Mouse (Mus musculus): ENCODE measurements around the gene Uimc1.
"Not testable (repeated sequence)": the region's sequence is repeated elsewhere in the genome, so short reads cannot be mapped to it uniquely, and the experiment has no call there.

Uimc1 gene

DNA sequence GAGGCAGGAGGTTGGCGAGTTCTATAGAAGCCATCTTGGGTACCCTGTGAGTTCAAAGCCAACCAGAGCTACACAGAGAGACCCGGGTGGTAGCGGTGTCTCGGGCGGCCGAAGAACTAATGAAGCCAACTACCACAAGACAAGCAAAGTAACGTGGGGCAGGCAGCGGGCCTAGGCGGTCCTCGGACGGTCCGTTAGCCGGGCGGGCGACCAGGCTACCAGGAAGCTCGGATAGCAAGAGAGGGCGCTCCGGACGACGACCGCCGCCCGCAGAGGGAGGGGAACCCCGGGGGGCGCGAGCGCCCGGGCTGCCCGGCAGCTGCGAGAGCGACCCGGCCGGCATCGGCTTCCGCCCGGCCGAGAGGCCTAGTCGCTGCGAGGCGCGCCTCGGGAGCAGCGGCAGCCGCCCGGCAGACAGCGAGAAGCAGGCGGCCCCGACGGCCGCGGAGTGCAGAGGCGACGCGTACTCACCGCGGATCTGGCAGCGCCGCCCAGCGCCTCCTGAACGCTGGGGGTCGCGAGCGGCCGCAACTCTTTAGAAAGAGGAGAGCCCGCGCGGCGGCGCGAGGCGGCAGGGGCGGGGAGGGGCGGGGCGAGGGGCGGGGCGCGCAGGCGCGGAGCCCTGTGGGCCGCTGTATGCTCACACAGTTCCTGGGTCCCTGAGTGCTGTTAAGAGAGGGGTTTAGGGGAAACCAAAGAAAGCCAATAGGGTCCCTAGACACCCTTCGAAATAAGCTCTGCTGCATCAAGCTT lies at the start of gene Uimc1:
Gene Uimc1, minus strand, starts transcription at position 575 of the 753 bp plus-strand sequence.
- DNase-seq (ENCODE audit: low spot score): peak; percentile 79

DNA sequence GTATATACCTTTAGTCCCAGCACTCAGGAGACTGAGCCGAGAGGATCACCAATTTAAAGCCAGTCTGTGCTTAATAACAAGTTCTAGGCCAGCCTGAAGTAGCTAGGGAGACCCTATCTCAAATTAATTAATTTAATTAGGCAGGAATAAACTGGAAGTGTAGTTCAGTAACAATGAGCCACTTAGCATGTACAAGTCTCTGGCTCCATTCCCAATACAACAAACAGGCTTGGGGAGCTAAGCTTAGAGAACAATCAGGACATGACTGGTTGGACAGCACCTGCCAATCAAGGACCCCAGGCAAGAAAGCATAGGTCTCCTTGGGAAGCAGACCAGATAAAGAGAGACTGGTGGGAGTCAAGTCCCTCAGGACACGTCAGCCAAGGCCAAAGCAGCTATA lies 40.2 kb upstream of the Uimc1 start:
- DNase-seq (ENCODE audit: low spot score): no peak

DNA sequence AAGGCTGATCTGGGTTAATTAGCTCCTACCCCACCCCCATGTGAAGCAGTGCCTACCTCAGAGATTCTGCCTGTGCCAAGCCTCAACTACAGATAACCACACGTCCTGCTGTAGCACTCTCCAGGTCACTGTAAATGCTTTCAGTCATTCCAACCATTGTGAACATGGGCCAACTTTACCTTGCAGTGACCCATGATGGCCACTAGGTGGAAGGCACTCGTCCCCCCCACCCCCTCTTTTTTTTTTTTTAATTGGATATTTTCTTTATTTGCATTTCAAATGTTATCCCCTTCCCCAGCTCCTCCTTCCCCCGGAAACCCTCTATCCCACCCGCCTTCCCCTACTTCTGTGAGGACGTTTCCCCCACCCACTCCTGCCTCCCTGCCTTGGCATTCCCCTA lies 35.3 kb upstream of the Uimc1 start:
- peak; percentile 39 for DNase-seq (ENCODE audit: low spot score)

DNA sequence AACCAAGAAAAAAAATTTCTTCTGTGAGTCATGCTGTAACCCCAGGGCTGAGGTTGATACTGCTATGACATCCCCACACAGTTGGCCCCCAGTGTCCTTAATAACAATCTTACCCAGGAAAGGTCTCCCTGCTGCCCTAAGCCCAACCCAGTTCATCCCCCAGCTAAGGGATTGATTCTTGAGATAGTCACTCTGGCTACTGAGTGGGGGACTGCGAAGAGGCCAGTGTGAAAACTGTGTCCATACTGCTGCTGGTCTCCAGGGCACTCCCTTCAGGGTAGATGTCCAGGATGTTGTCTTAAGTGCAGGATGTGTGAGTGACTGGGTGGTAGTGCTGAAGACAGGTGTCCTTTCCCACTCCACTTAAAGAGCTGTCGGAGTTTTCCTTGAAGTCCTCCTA lies 33.3 kb upstream of the Uimc1 start, which contains the start of gene Gm17617:
Gene Gm17617, minus strand, starts transcription at position 101 of the 400 bp plus-strand sequence.
- no peak for DNase-seq (ENCODE audit: low spot score)

DNA sequence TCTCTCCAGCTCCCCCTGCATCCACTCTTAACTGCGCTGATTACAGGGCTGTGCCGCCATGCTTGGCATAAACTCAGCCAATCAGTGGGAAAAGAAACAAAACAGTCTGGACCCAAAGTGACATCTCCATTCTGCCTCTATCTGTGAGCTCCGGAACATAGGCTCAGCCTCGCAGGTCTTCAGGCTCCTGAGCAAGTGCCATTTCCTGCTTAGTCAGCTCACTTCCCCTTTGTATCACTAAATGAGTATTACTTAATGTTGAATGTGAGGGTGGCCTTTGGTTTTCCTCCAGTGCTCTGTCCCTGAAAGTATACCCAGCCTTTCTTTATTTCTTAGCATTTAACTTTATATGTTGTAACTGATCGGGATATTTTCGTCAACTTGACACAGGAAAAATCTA lies 24.8 kb upstream of the Uimc1 start:
- DNase-seq (ENCODE audit: low spot score): no peak

DNA sequence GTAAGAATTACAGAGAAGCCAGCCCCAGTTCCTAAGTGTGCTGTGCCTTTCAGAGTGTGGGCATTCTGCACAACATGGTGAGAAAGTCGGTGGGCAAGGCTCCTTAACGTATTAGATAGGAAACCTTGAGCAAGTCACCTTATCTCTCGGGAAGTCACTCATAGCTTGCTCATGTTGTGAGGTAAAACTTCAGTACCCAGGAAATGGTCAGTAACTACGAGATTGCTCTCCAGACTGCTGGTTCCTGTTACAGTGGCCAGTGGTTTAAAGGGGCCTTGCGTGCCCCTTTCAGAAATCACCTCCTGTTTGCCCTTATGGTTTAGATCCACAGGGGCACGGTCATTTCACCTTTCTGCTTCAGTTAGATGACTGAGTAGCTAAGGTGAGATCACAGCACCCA lies 14.3 kb upstream of the Uimc1 start:
- no peak for DNase-seq (ENCODE audit: low spot score)

DNA sequence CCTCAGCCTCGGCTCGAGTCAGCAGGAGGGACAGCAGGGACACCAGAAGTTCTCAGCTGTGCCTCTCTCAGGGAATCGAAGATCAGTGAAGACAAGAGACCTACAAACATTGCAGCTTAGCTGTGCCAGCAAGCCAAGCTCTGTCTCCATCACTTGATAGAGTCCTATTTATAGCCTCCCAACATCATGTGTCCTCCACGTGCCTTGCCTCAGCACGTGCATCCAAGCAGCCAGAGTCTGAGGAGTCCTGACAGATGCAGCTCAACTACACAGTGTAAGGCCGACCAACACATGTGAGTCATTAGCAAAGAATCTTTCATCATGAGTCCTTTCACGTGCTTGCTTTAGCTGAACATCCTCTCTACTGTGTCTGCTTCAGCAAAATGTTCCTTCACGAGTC lies 7.6 kb upstream of the Uimc1 start:
- no peak for DNase-seq (ENCODE audit: low spot score)

DNA sequence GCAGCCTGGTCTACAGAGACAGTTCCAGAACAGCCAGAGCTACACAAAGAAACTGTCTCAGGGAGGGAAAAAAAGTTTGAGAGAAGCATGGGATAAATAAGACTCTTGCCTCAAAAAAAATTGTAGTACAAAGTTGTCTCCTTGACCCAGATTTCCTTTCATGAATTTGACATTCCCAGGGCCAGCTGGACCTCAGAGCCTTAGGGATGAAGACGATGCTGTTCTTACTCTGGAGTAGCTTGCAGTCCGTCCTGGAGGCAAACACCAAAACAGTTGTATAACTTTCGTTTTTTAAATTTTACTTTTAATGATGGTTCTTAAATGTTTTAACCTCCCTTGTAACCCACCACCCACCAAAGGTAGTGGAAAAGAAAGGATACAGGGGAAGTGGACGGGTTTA lies 7.0 kb upstream of the Uimc1 start:
- no peak for DNase-seq (ENCODE audit: low spot score)

DNA sequence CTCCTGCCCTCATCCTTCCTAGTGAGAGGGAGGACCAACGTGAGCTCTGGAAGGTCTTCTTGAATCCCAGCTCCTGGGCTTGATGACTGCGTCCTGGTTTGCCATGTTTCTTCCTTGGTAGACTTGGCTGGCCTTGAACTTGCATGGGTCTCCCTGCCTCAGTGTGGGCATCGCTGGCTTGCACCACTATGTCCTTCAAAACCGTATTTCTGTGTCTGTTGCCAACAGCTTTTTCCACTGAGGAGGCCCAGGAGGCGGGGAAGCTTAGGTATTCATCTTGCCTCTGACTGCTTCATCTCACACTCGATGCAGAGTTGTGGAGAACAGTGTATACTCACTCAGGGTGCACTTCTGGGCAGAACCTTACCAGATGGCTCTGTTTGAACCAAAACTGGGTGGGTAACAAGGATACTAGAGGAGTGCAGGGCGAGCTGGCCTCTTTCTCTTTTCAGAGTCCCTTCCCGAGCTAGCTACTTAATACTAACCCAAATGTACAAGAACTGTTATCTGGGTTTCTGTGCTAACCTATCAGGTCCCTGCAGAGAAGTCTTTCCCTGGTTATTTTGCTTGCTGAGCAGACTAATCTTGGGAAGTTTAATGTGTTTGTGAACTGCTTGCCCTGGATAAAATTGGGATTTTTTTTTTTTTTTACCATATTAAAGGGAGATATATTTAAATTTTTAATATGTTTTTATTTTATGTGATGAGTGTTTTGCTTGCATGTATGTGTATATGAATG lies 6.0 kb upstream of the Uimc1 start:
- peak; percentile 17 for DNase-seq (ENCODE audit: low spot score)

DNA sequence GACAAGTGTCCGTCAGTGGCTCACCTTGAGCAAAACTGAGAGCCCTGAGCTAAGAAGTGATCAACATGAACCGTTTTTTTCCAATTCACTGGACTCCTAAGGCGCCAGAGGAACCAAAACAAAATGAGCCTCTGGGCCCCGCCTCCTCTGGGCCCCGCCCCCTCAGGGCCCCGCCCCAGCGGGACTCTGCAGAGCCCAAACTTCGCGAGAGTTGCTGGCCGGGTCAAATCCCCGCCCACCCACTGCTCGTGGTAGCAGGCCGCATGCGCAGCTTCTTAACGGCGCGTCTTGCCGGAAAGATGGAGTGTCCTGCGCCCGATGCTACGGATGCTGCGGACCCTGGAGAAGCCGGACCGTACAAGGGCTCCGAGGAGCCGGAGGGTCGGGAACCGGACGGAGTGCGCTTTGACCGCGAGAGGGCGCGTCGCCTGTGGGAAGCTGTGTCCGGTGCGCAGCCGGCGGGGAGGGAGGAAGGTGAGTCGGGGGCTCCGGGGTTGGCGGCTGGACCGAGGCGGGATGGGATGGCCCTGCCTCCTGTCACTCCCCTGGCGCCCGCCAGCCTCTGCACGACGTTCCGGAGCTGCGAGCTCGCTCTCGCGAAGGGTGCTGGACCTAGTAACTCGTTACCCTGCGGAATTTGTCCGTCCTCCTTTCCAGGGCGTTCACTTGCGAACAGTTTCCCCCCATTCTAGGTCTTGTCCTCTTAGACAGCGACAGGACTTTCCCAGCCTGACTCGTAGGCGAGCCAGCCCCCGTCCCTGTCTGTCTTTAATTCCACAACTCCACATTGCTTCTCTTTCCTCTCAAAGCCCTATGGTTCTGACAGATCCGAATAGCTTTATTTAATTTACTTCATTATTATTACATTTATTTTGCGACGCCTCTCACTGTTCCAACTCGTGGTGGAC lies 5.2 kb upstream of the Uimc1 start, which contains the start of gene Zfp346:
Gene Zfp346, plus strand, starts transcription at position 267 of the 908 bp plus-strand sequence.
- DNase-seq (ENCODE audit: low spot score): peak; percentile 95

DNA sequence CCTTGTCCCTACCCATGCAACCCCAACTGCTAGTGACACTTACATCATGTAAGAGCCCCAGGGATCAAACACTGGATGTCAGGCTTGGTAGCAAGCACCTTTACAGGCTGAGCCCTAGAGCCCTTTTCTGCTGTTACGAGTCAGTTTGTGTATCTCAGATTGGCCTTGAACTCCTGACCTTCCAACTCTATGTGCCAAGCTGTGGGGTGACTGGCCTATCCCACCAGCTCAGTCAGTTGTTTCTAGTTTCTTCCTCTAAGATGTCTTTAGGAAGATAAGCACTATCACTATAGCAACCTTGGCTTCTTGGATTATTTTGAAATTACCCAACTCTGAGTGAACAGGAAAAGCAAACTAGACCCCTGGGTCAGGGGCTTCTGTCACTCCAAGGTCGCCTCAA lies 3.3 kb upstream of the Uimc1 start:
- no peak for DNase-seq (ENCODE audit: low spot score)

DNA sequence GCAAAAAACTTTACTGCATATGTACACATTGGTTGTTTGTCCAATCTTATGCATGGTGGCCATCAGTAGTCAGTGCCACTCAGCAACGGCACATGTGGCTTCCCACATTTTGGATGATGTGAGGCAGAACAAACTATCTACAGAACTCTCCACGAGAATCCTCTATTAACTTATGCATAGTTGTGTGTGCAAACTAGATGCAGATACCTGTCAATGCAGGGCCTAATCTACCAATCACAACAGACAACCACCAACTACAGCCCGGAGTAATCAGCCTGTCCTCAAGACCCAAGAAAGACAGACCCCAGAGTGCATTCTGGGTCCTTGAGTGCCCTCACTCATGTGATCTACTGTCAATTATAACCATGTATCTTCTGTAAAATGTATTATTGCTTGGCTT lies 2.3 kb upstream of the Uimc1 start:
- DNase-seq (ENCODE audit: low spot score): no peak

DNA sequence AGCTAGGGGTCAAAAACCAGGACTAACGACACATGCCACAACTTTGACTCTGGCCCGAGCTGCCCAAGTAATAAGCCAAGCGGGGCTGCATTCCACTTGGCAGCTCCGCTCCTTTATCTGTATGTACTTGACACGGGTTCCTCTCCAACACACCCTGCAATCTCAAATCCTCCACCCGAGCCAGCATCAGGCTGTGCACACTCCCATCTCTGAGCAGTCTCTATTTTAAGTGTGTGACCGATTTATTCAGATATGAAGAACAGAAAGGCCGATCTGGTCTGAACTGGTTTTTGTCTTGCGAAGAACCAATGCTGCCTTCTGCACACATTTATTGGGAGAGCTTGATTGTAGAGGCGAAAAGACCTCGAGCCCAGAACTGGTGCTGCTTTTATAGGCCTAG lies 1.5 kb upstream of the Uimc1 start:
- no peak for DNase-seq (ENCODE audit: low spot score)

DNA sequence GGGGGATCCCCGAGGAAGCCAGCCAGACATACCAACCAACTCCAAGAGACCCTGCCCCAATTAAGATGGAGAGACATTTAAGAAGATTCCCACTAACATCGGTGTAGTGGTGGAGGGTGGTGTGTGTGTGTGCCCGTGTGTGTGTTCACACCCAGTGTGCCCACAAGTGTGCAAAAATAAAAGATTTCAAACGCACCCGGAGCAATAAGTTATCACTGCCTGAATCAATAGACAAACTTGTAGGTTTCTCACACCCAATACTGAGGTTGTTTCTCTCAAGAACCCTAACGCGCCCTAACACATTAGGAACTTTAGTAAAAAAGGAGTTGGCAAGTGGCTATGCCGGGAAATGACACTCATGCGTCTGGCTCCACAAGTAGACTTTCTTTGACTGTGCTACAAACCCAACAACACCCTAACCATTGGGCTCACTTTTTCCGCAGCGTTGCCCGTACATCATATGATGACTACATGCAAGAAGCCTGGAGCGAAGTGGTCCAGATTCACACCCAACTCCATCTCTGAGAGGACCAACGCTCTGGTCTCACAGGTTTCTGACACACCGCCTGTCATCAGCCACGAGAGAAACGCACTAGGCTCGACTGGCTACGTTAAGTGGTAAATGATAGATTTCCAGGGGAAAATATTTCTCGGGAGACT lies 904 bp downstream of the Uimc1 start:
- peak; percentile 46 for DNase-seq (ENCODE audit: low spot score)

DNA sequence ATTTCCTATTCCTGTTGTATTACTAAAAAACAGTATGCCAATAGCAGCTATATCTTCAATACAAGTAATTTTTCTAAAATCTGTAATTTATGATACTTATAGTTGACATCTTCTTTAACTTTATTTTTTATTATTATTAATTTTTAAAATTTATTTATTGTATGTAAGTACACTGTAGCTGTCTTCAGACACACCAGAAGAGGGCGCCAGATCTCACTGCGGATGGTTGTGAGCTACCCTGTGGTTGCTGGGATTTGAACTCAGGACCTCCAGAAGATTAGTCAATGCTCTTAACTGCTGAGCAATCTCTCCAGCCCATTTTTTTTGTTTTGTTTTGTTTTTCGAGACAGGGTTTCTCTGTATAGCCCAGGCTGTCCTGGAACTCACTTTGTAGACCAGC lies 2.3 kb downstream of the Uimc1 start:
- DNase-seq (ENCODE audit: low spot score): not testable (repeated sequence)

DNA sequence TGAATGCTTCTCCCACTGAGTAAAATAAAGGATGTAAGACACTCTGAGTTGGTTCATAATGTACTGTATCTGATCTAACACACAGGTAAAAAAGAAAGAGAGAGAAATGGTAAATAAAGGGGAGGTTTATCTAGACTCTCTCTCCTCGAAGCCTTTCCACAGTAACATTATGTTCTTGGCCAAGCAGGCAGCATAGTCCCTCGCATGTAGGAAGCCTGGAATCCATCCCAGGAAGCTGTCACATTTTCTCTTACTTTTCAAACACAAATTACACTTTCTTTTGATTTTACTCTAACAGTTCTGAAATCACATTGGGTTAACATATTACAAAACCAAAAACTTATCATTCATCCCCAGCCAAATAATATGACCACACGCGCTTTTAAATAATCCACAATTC lies 7.5 kb downstream of the Uimc1 start:
- DNase-seq (ENCODE audit: low spot score): no peak

DNA sequence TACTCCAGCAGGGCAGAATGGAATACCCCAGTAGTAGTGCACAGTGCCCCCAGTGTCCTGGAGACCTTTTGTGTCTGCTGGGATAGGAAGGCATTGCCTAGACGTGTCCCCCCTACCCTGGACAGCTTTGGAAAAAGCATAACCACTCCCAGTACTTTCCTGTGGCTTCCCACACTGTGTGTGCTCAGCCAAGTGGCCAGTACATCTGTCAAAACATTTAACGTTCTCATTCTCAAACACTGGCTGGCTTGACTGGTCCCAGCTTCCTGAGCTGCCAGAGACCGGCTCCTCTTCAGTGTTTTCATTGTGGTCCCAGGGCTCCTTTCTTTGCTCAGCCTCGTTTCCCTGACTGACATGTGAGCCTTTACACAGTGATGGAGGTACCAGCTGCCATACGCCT lies 24.5 kb downstream of the Uimc1 start:
- DNase-seq (ENCODE audit: low spot score): no peak

DNA sequence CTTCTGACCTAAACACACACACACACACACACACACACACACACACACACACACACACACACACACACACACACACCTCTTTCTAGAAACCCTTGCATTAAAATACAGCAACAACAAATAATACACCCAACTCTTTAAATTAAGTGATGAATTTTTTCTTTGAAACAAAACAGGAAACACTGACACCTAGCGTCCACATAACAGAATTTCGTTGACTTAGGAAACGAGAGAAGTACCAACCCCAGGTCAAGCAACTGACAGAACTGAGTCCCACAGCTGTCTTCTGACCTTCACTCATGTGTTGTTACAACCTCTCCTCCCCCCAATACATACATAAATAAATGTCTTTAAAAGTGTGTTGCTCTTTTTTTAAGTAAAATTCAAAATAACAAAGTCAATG lies 28.8 kb downstream of the Uimc1 start:
- peak; percentile 48 for DNase-seq (ENCODE audit: low spot score)

DNA sequence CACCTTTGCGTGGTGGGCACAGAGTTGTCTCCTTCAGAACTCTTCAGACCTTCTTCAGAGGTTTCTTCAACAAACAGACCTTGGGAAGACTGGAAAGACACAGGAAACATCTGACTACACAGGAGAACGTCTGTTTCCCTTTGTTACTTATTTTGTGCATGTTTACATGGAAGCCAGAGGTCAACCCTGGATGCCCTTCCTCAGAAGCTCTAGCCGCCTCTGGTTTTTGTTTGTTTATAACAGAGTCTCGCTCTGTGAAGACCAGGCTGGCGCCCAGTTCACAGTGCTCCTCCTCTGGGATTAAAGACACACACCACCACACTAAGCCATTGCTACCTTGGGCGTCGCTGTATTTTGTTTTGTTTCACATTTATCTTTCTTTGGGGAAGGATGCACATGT lies 30.4 kb downstream of the Uimc1 start:
- DNase-seq (ENCODE audit: low spot score): no peak

DNA sequence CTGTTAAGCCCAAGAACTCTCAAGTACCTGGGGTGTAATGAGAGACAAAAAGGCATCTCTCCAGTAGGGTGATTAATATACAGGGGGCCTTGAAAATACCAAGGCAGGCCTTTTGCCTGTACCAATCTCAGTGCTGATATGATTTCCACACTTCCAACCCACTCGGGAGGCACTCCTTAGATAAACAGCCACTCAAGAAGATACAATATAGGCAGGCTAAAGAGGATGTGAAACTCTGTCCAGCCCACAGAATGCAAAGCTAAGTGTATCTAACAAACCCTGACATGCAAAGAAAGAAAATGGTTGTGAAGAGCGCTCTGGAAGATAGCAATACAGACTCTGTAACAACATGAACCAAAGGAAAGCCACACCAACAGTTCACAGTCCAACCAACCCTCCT lies 36.8 kb downstream of the Uimc1 start:
- no peak for DNase-seq (ENCODE audit: low spot score)

DNA sequence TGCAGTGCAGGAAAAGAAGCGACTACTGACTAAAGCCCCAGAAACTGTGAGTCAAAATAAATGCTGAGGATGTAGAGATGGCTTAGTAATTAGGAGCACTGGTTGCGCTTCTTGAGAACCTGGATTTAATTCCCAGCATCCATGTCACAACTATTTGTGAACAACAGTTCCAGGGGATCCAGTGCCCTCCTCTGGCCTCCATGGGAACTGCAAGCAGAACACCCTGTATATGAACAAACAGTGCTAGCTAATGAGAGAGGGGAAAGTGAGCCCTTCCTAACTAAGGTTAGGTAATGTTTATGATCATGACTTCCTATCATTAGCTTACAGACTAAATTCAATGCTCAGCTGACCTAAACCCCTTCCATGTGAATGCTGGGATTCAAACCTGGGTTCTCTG lies 42.1 kb downstream of the Uimc1 start:
- no peak for DNase-seq (ENCODE audit: low spot score)

DNA sequence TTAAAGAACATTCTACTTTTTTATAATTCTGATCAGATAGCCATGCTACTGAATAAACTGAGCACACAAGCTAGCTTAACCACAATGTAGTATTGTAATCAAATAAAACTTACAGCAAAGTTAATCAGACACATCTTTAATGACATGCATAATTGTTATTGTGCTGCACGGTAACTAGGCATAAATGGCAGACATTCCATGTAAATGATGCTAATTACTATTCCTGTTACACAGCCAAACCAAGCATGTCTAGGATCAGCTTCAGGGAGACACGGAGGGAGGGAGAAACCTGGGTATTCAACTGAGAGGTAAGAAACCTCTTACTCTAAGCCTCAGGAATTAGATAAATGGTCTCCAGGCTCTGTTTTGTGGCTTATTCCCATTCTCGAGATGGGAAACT lies 52.4 kb downstream of the Uimc1 start:
- DNase-seq (ENCODE audit: low spot score): no peak
